Mouse (Mus musculus): ENCODE measurements at regions not wholly inside any gene's neighbourhood (a gene's known extent, or its start where the extent isn't known, plus 50 kb on each side); places are given as distances from the start of the nearest gene placed in this dataset.

- DNase-seq (ENCODE audit: low read depth in 2 of 2, low spot score in 2 of 2): no peak
Observed at GRCm38 (mm10) chr9:102782926-102783850, 51.5 kb upstream of the Ryk start.

GRCm38 (mm10) chr9:102784329-102785026 lies 50.2 kb upstream of the Ryk start:
- DNase-seq (ENCODE audit: low read depth in 2 of 2, low spot score in 2 of 2): peak; percentile 51 to 65

All from CD8-positive naive resting alpha-beta T cell, adult 2 months (primary cell).